Mouse (Mus musculus): ENCODE data around the gene Hoxc4.

Gene Hoxc4

GRCm38 (mm10) chr15:103018636-103019035, at the start of gene Hoxc4:
TSS of gene Hoxc4 (plus strand) at chr15:103018934.
- no peak for DNase-seq (ENCODE audit: low spot score)

GRCm38 (mm10) chr15:102969296-102969695, 49.4 kb upstream of the Hoxc4 start:
- no peak for DNase-seq (ENCODE audit: low spot score)

- DNase-seq (ENCODE audit: low spot score) = peak; percentile 40
Observed at GRCm38 (mm10) chr15:102970740-102971139, 48.0 kb upstream of the Hoxc4 start.

GRCm38 (mm10) chr15:102972254-102972653, 46.5 kb upstream of the Hoxc4 start:
- no peak for DNase-seq (ENCODE audit: low spot score)

GRCm38 (mm10) chr15:102972753-102973152, 46.0 kb upstream of the Hoxc4 start:
- no peak for DNase-seq (ENCODE audit: low spot score)

GRCm38 (mm10) chr15:102975034-102975433, 43.7 kb upstream of the Hoxc4 start:
- no peak for DNase-seq (ENCODE audit: low spot score)

- DNase-seq (ENCODE audit: low spot score) = no peak
Observed at GRCm38 (mm10) chr15:102975688-102976111, 43.0 kb upstream of the Hoxc4 start.

- no peak for DNase-seq (ENCODE audit: low spot score)
Observed at GRCm38 (mm10) chr15:102976171-102976570, 42.6 kb upstream of the Hoxc4 start, which contains the start of gene Hoxc9. TSS of gene Hoxc9 (plus strand) at chr15:102976439.

GRCm38 (mm10) chr15:102976631-102977422, 41.9 kb upstream of the Hoxc4 start:
- no peak for DNase-seq (ENCODE audit: low spot score)

GRCm38 (mm10) chr15:102977423-102977974, 41.2 kb upstream of the Hoxc4 start:
- DNase-seq (ENCODE audit: low spot score) = no peak

GRCm38 (mm10) chr15:102978615-102979515, 39.9 kb upstream of the Hoxc4 start:
- no peak for DNase-seq (ENCODE audit: low spot score)

GRCm38 (mm10) chr15:102979936-102980335, 38.8 kb upstream of the Hoxc4 start:
- no peak for DNase-seq (ENCODE audit: low spot score)

- DNase-seq (ENCODE audit: low spot score) = no peak
Observed at GRCm38 (mm10) chr15:102980352-102980751, 38.4 kb upstream of the Hoxc4 start.

- no peak for DNase-seq (ENCODE audit: low spot score)
Observed at GRCm38 (mm10) chr15:102980912-102981311, 37.8 kb upstream of the Hoxc4 start.

GRCm38 (mm10) chr15:102981379-102982288, 37.1 kb upstream of the Hoxc4 start:
- DNase-seq (ENCODE audit: low spot score) = peak; percentile 34

GRCm38 (mm10) chr15:102983716-102984115, 35.0 kb upstream of the Hoxc4 start:
- DNase-seq (ENCODE audit: low spot score) = no peak

- no peak for DNase-seq (ENCODE audit: low spot score)
Observed at GRCm38 (mm10) chr15:102984521-102984920, 34.2 kb upstream of the Hoxc4 start.

- DNase-seq (ENCODE audit: low spot score) = no peak
Observed at GRCm38 (mm10) chr15:102984925-102985324, 33.8 kb upstream of the Hoxc4 start.

- DNase-seq (ENCODE audit: low spot score) = peak; percentile 97
Observed at GRCm38 (mm10) chr15:102987124-102987833, 31.5 kb upstream of the Hoxc4 start.

GRCm38 (mm10) chr15:102988078-102988477, 30.7 kb upstream of the Hoxc4 start:
- DNase-seq (ENCODE audit: low spot score) = no peak

All from urinary bladder, postnatal 25 days (tissue).